Mouse (Mus musculus): ENCODE results near the gene Dtx2. TPM values are rescaled to one million over a fixed set of nuclear protein-coding genes. Genes with fewer than 3 reads are reported as not detected.

Gene Dtx2
- polyA plus RNA-seq, 1 experiment from 2014 or later: 25.6 TPM

- H3K4me2 ChIP-seq: peak overlapping the region; percentile 95; the same call in 1 of the 2 replicates
- 96% methylated on average over 15 of the region's 15 CpGs for WGBS
These were observed 33.5 kb upstream of the Dtx2 start for GRCm38 (mm10) chr5:135960909-135961635.

GRCm38 (mm10) chr5:135962125-135962491, 32.5 kb upstream of the Dtx2 start:
- H3K4me1 ChIP-seq (replicated peaks): peaks cover 21% of the 10 kb centered on the region
- H3K27ac ChIP-seq (replicated peaks): peak overlapping the region; percentile 97
- H3K9me3 ChIP-seq: no peaks in the 10 kb centered on the region; the same call in 1 of the 2 replicates
- peak overlapping the region; percentile 59 for H3K4me3 ChIP-seq
- H3K9ac ChIP-seq: peak overlapping the region; percentile 58
- H3K36me3 ChIP-seq: no peaks in the 10 kb centered on the region
- WGBS: under 1% methylated on average over 11 of the region's 11 CpGs
- H3K4me2 ChIP-seq: peak overlapping the region; percentile 95
- H3K27me3 ChIP-seq: peaks cover 4% of the 10 kb centered on the region; the same call in 1 of the 2 replicates
- ATAC-seq (ENCODE audit: low read depth): no peak

More at GRCm38 (mm10) chr5:135960909-135961635, 33.5 kb upstream of the Dtx2 start:
- H3K9ac ChIP-seq: no peak overlapping the region
- peaks cover 28% of the 10 kb centered on the region for H3K4me1 ChIP-seq (replicated peaks)
- peak overlapping the region; percentile 97 for H3K27ac ChIP-seq (replicated peaks)
- ATAC-seq (ENCODE audit: low read depth): no peak
- H3K36me3 ChIP-seq: no peaks in the 10 kb centered on the region
- H3K27me3 ChIP-seq: peaks cover 4% of the 10 kb centered on the region; the same call in 1 of the 2 replicates
- no peaks in the 10 kb centered on the region for H3K9me3 ChIP-seq
- H3K4me3 ChIP-seq: no peak overlapping the region

- no peaks in the 10 kb centered on the region; the same call in 1 of the 2 replicates for H3K9me3 ChIP-seq
- H3K27ac ChIP-seq (replicated peaks): peak overlapping the region; percentile 97
- ATAC-seq (ENCODE audit: low read depth): peak; percentile 96
- peaks cover 4% of the 10 kb centered on the region; the same call in 1 of the 2 replicates for H3K27me3 ChIP-seq
- H3K4me1 ChIP-seq (replicated peaks): peaks cover 20% of the 10 kb centered on the region
- H3K4me2 ChIP-seq: peak overlapping the region; percentile 95
- WGBS: under 1% methylated on average over 60 of the region's 64 CpGs
- H3K9ac ChIP-seq: peak overlapping the region; percentile 91
- H3K4me3 ChIP-seq: peak overlapping the region; percentile 59
- H3K36me3 ChIP-seq: no peaks in the 10 kb centered on the region
These were observed 31.9 kb upstream of the Dtx2 start for GRCm38 (mm10) chr5:135962492-135963279.

GRCm38 (mm10) chr5:135963280-135963627, 31.3 kb upstream of the Dtx2 start:
- Histone ChIP-seq H3K4me3 (peak overlapping the region; percentile 59), H3K36me3 (no peaks in the 10 kb centered on the region), H3K9ac (peak overlapping the region; percentile 91), H3K4me1 (replicated peaks) (peaks cover 20% of the 10 kb centered on the region), H3K4me2 (peak overlapping the region; percentile 95), H3K27me3 (peaks cover 4% of the 10 kb centered on the region; the same call in 1 of the 2 replicates), H3K9me3 (no peaks in the 10 kb centered on the region; the same call in 1 of the 2 replicates), H3K27ac (replicated peaks) (peak overlapping the region; percentile 97)
- ATAC-seq (ENCODE audit: low read depth): no peak
- 4% methylated on average over 6 of the region's 6 CpGs for WGBS

GRCm38 (mm10) chr5:135965501-135965930, 29.1 kb upstream of the Dtx2 start:
- H3K9ac ChIP-seq: no peak overlapping the region
- no peak for ATAC-seq (ENCODE audit: low read depth)
- H3K27ac ChIP-seq (replicated peaks): no peak overlapping the region
- peak overlapping the region; percentile 2; the same call in 1 of the 2 replicates for H3K4me3 ChIP-seq
- peaks cover 4% of the 10 kb centered on the region; the same call in 1 of the 2 replicates for H3K27me3 ChIP-seq
- H3K36me3 ChIP-seq: no peaks in the 10 kb centered on the region
- H3K4me2 ChIP-seq: peak overlapping the region; percentile 37
- 11% methylated on average over 24 of the region's 24 CpGs for WGBS
- H3K9me3 ChIP-seq: no peaks in the 10 kb centered on the region; the same call in 1 of the 2 replicates
- peaks cover 20% of the 10 kb centered on the region for H3K4me1 ChIP-seq (replicated peaks)

GRCm38 (mm10) chr5:135966866-135967265, 27.7 kb upstream of the Dtx2 start:
- no peak overlapping the region for H3K27ac ChIP-seq (replicated peaks)
- H3K4me2 ChIP-seq: no peak overlapping the region
- peaks cover 4% of the 10 kb centered on the region; the same call in 1 of the 2 replicates for H3K27me3 ChIP-seq
- no peak overlapping the region for H3K4me3 ChIP-seq
- WGBS: 64% methylated on average over 9 of the region's 9 CpGs
- H3K36me3 ChIP-seq: no peaks in the 10 kb centered on the region
- H3K9ac ChIP-seq: no peak overlapping the region
- H3K9me3 ChIP-seq: no peaks in the 10 kb centered on the region; the same call in 1 of the 2 replicates
- H3K4me1 ChIP-seq (replicated peaks): peaks cover 13% of the 10 kb centered on the region
- ATAC-seq (ENCODE audit: low read depth): no peak

- no peak for ATAC-seq (ENCODE audit: low read depth)
- H3K27me3 ChIP-seq: peaks cover 4% of the 10 kb centered on the region; the same call in 1 of the 2 replicates
- no peaks in the 10 kb centered on the region; the same call in 1 of the 2 replicates for H3K9me3 ChIP-seq
- H3K9ac ChIP-seq: no peak overlapping the region
- H3K4me3 ChIP-seq: no peak overlapping the region
- peaks cover 5% of the 10 kb centered on the region; the same call in 1 of the 2 replicates for H3K4me1 ChIP-seq (replicated peaks)
- no peak overlapping the region for H3K4me2 ChIP-seq
- WGBS: 68% methylated on average over 1 of the region's 1 CpGs
- H3K36me3 ChIP-seq: no peaks in the 10 kb centered on the region
- no peak overlapping the region for H3K27ac ChIP-seq (replicated peaks)
These were observed 25.8 kb upstream of the Dtx2 start for GRCm38 (mm10) chr5:135968781-135969180.

GRCm38 (mm10) chr5:135970247-135970646, 24.4 kb upstream of the Dtx2 start:
- 78% methylated on average over 6 of the region's 6 CpGs for WGBS

GRCm38 (mm10) chr5:135971876-135972275, 22.7 kb upstream of the Dtx2 start:
- Histone ChIP-seq H3K36me3 (no peaks in the 10 kb centered on the region), H3K4me1 (replicated peaks) (no peaks in the 10 kb centered on the region), H3K9ac (no peak overlapping the region), H3K4me3 (no peak overlapping the region), H3K27me3 (no peaks in the 10 kb centered on the region), H3K4me2 (no peak overlapping the region), H3K27ac (replicated peaks) (no peak overlapping the region), H3K9me3 (no peaks in the 10 kb centered on the region; the same call in 1 of the 2 replicates)
- WGBS: 87% methylated on average over 7 of the region's 7 CpGs
- no peak for ATAC-seq (ENCODE audit: low read depth)

More at GRCm38 (mm10) chr5:135970247-135970646, 24.4 kb upstream of the Dtx2 start:
- ATAC-seq (ENCODE audit: low read depth): no peak
- Histone ChIP-seq H3K4me2 (no peak overlapping the region), H3K4me1 (replicated peaks) (peaks cover 5% of the 10 kb centered on the region; the same call in 1 of the 2 replicates), H3K36me3 (no peaks in the 10 kb centered on the region), H3K4me3 (no peak overlapping the region), H3K9me3 (no peaks in the 10 kb centered on the region; the same call in 1 of the 2 replicates), H3K27me3 (peaks cover 4% of the 10 kb centered on the region; the same call in 1 of the 2 replicates), H3K9ac (no peak overlapping the region), H3K27ac (replicated peaks) (no peak overlapping the region)

- H3K27ac ChIP-seq (replicated peaks): no peak within 1 kb of the TSS
- no peaks in the 10 kb centered on the region for H3K36me3 ChIP-seq
- H3K4me2 ChIP-seq: no peak within 1 kb of the TSS
- H3K9ac ChIP-seq: no peak within 1 kb of the TSS
- no peak for ATAC-seq (ENCODE audit: low read depth)
- H3K9me3 ChIP-seq: no peaks in the 10 kb centered on the region
- WGBS: 21% methylated on average over 9 of the region's 9 CpGs
- no peaks in the 10 kb centered on the region for H3K27me3 ChIP-seq
- no peak within 1 kb of the TSS for H3K4me3 ChIP-seq
- H3K4me1 ChIP-seq (replicated peaks): no peaks in the 10 kb centered on the region
These were observed 20.2 kb upstream of the Dtx2 start, which contains the start of gene Ssc4d for GRCm38 (mm10) chr5:135974365-135974764. Gene Ssc4d (minus strand): TSS chr5:135974531.

- H3K4me2 ChIP-seq: no peak overlapping the region
These were observed 18.5 kb upstream of the Dtx2 start for GRCm38 (mm10) chr5:135975893-135976668.

More at GRCm38 (mm10) chr5:135975893-135976668, 18.5 kb upstream of the Dtx2 start:
- H3K27ac ChIP-seq (replicated peaks): no peak overlapping the region
- no peak overlapping the region for H3K4me3 ChIP-seq
- ATAC-seq (ENCODE audit: low read depth): no peak
- no peaks in the 10 kb centered on the region for H3K9me3 ChIP-seq
- no peaks in the 10 kb centered on the region for H3K36me3 ChIP-seq
- 92% methylated on average over 8 of the region's 8 CpGs for WGBS
- no peak overlapping the region for H3K9ac ChIP-seq
- no peaks in the 10 kb centered on the region for H3K4me1 ChIP-seq (replicated peaks)
- H3K27me3 ChIP-seq: no peaks in the 10 kb centered on the region

All from neural tube, embryonic 13.5 days (tissue).